Mouse (Mus musculus) forebrain, embryonic 13.5 days (tissue): Measurements from ENCODE around the gene Slco4c1. TPM values are rescaled to one million over a fixed set of nuclear protein-coding genes. Genes with fewer than 3 reads are reported as not detected.

ENCODE experiments used
- ATAC-seq: fragments of 200-750 bp; cut with Nextera tagmentation; 2 replicates; pipeline ENCODE4 v1.8.0; 2017
- H3K27ac ChIP-seq: fragments of 300-500 bp; sonication (generic); 2 replicates; pipeline ENCODE4 v1.5.1; 2015; ENCODE audit warnings: inconsistent platforms, mild to moderate bottlenecking, moderate library complexity
- H3K27me3 ChIP-seq: fragments of 300-500 bp; sonication (generic); 2 replicates; pipeline ENCODE4 v1.6.1; 2015; ENCODE audit warnings: mild to moderate bottlenecking, inconsistent platforms
- H3K36me3 ChIP-seq: fragments of 300-500 bp; sonication (generic); 2 replicates; pipeline ENCODE4 v1.6.1; 2015; ENCODE audit warnings: mild to moderate bottlenecking, inconsistent platforms; ENCODE audit not compliant: poor library complexity, severe bottlenecking
- H3K4me1 ChIP-seq: fragments of 300-500 bp; sonication (generic); 2 replicates; pipeline ENCODE4 v1.6.1; 2015; ENCODE audit warnings: inconsistent platforms
- H3K4me2 ChIP-seq: fragments of 300-500 bp; sonication (generic); 2 replicates; pipeline ENCODE4 v1.6.1; 2015; ENCODE audit warnings: inconsistent platforms, mild to moderate bottlenecking, moderate library complexity
- H3K4me3 ChIP-seq: fragments of 300-500 bp; sonication (generic); 2 replicates; pipeline ENCODE4 v1.5.1; 2015; ENCODE audit warnings: mild to moderate bottlenecking, inconsistent platforms
- H3K9ac ChIP-seq: fragments of 300-500 bp; sonication (generic); 2 replicates; pipeline ENCODE4 v1.6.1; 2015; ENCODE audit warnings: mild to moderate bottlenecking, inconsistent platforms
- H3K9me3 ChIP-seq: fragments of 300-500 bp; sonication (generic); replicated peaks from 2 replicates; pipeline ENCODE4 v1.6.1; 2016; ENCODE audit warnings: inconsistent platforms
- WGBS: fragments of 180-500 bp; shearing (Covaris S2); methylation state at CpG from one replicate; pipeline ENCODE4 v1.1.7; 2015; 5-methylcytosine and 5-hydroxymethylcytosine counted together
- polyA plus RNA-seq: library from polyadenylated mRNA; unstranded; fragments of >200 nt; fragmentation: Nextera tagmentation; extraction: Ambion mirVana; gene quantifications from 2 replicates; pipeline ENCODE4 v1.2.1, GENCODE M21; 2015

The Slco4c1 gene
- polyA plus RNA-seq, 1 experiment from 2014 or later, result 0.08 TPM

DNA sequence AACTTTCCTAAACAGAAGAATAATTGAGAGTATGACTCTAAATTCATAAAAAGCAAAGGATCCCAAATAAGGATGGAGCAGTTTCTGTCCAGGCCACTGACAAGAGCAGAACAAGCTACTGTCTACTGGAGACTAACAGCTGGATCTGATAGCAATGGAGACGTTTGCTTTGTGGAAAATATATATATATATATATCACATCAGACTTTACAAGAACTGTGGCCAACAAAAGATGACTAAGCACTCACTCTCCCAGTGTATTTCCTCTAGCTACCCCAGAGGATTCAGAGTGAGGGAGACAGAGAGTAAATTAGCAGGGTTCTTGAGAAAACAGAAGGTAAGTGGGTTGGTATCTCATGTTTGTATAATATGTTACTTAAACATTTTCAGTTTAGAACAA, 105.4 kb downstream of the Slco4c1 start:
- Histone ChIP-seq H3K4me2 (no peak overlapping the region), H3K9me3 (no peaks in the 10 kb centered on the region), H3K36me3 (no peaks in the 10 kb centered on the region), H3K9ac (no peak overlapping the region), H3K4me1 (no peaks in the 10 kb centered on the region), H3K4me3 (no peak overlapping the region), H3K27ac (no peak overlapping the region), H3K27me3 (no peaks in the 10 kb centered on the region)
- WGBS, result 57% methylated on average over 1 of the region's 1 CpGs
- ATAC-seq, result no peak
